Mouse (Mus musculus) megakaryocyte, adult 5-6 weeks (primary cell): ENCODE measurements at regions not wholly inside any gene's neighbourhood (a gene's known extent, or its start where the extent isn't known, plus 50 kb on each side); places are given as distances from the start of the nearest gene placed in this dataset.
A peak's percentile ranks its signal among the peaks of the same experiment; 100 is the strongest.

Source experiments
- ATAC-seq: 2 replicates; pipeline ENCODE4 v1.8.0; 2016; ENCODE audit warnings: mild to moderate bottlenecking, inconsistent platforms; ENCODE audit not compliant: poor library complexity, severe bottlenecking

- ATAC-seq: no peak
These were observed 64.0 kb downstream of the Rps24 start for GRCm38 (mm10) chr14:24550763-24551471.

- no peak for ATAC-seq
These were observed 64.5 kb downstream of the Rps24 start for GRCm38 (mm10) chr14:24551472-24551783.

- no peak for ATAC-seq
These were observed 78.1 kb downstream of the Rps24 start for GRCm38 (mm10) chr14:24564801-24565624.

GRCm38 (mm10) chr14:24565718-24566322 is 78.9 kb downstream of the Rps24 start:
- ATAC-seq: no peak

DNA sequence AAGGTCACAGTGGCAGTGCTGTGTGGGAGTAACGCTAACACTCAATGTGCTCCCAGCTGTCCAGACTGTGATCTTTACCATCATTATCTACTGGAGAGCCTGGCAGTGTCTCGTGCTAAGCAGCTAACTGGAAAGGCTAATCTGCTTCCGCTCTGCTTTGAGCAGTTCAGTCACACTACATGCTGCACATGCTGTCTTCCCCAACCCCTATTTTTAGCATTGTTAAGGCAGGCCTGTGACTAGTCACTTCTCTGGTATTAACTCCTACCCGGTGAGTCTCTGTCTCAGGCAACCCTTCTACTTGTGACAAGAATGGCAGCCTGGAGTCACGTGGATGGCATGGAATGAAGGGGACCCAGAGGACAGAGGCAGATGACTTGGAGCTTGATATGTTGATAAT is 88.2 kb downstream of the Rps24 start:
- ATAC-seq: no peak

DNA sequence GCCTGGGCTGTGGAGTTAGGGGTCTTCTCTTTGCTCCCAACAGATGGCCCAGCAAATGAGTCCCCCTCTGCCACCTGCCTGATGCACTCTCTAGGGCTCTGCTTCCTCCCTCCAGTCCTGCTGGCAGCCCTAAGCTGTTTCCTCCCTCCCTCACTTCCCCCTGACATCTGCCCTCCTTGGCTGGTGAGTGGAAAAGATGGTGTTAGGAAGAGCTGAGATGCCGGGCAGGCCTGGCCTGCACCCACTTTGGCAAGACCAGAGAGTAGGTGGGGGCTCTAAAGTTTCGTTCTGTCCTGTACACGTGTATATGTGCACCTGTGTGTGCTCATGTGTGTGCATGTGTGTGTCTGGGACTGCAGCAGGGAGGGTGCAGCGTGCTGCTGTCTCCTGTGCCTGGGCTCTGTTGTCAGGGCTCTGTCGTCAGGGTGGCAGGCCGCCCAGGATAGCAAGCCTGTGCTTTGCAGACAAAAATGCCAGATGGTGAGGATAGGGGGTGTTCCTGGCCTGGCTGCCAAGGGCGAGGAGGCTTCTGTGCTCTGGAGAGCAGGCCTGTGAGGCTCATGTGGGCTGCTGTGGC is 91.7 kb downstream of the Rps24 start:
- no peak for ATAC-seq

DNA sequence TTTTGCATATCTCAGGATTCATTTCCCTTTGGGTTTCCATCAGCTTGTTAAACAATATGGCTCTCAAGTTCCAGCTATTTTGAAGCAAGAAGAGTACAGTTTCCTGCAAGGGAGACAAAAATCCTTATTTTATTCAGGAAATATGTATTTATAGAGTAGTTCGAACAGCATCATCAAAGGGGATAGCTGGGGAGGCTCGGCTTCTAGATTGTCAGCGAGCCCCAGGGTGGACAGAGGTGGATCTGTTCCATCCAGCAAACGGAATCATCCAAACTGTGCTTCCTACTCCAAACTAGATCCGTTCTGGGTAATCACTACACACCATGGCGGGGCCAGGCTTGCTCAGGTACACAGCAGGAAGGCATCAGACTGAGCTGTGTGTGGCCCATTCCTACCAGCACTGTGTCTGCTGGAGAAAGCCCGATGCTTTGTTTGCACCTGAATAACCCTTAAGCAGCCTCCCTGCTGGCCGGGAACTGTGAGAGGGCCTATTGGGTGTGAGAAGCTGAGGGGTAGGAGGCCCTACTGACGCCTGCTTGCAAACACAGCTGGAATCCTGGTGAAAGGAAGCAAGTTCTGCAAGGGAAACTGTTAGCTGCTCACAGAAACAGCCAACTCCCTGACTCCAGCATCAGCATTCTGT is 92.3 kb downstream of the Rps24 start:
- no peak for ATAC-seq

DNA sequence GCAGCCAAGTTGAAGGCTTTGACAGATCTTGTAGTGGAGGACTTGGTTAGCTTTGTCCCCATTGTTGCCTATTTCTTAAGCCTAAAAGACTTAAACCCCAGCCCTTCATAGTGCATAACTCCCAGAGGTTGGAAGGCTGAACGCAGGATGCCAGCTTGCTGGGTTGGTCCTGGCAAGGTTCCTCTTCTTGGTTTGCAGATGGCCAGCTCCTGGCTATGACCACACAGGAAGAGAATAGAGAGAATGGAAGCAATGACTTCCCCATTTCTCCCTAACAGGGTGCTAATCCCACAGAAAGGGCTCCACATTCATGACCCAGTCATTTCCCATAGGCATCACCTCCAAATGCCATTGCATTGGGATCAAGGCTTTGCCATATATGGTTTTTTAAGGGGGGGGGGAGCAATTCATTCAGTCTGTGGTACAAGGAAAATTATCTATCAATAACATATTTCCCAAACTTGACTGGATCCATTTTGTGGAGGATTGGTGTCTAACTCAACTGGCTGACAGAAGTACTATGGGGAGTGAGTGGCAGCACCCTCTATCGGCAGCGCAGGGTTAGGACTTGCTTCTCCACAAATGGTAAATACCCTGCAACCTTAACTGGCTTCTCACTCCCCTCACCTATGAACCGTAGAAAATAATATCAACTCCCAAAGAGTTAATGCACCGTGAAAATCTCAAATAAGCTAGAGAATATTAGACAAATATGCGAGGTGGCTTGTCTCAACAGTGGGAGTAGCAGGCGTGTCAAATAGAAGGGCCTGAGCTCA is 99.4 kb downstream of the Rps24 start:
- no peak for ATAC-seq

- ATAC-seq: no peak
These were observed 100.2 kb downstream of the Rps24 start for GRCm38 (mm10) chr14:24586982-24587672.

DNA sequence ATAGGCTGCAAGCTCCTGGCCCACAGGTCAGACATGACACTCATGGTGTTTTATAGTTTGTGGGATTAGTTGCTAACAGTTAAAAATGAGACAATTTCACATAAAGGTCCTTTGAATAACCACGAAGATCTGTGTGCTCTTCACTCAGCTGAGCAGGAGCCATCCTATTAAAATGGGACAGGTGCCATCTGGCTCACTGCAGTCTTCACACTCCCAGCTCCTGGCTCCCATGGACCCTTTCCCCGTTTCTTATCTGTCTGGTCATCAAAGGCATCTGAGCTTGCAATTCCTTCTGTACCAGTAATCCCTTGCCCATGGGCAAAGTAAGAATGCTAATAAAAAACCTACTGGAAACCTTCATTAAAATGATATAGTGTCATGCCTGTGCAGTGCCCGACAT is 101.1 kb downstream of the Rps24 start:
- ATAC-seq: no peak

GRCm38 (mm10) chr14:24606444-24607173 is 119.7 kb downstream of the Rps24 start:
- no peak for ATAC-seq

DNA sequence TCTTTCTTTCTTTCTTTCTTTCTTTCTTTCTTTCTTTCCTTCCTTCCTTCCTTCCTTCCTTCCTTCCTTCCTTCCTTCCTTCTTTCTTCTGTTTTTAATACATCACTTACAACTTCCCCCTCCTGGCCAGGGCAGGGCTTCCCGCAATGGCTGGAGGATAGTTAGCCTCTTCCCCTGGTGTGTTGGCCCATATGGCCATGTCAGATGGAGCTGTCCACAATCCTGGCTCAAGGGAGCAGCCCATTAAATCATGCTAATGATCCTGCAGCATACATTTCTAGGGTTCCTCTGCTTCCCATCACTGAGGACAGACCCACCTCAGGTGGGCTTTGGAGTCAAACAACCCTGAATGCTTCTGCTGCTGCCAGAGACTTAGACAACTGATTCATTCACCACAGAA is 121.4 kb downstream of the Rps24 start:
- no peak for ATAC-seq

DNA sequence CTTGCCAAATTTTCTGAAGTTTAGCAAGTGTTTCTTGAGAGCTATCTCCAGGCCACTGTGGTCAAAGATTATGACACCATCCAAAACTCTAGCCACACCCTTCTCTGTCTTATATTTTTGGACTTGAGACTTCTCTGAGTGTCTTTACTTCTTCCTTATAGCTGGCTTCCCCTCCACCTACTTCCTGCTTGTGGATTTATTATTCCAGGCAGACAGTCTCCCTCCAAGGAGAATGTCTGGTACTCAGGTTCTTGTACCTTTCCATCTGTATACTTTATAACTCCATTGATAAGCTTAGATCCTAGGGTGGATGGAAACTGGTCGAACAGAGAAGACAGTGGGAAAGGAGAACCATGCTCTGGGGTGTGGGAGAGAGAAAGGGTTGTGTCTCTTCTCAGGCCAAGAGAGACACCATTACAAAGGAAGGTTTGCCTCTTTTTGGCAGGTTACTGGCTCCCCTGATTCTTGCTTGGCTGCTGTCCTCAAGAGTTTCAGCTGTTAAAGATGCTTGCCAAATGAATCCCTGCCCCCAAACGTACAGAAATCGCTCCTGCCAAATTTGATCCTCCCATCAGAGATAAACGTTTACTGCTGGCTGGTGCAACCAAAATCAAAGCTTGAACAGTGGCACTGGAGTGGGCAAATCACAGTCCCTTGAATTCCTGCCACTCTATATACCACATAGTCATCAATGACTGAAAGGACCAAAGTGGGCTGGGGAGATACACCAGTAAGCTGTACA is 125.5 kb downstream of the Rps24 start:
- peak; percentile 51 for ATAC-seq

DNA sequence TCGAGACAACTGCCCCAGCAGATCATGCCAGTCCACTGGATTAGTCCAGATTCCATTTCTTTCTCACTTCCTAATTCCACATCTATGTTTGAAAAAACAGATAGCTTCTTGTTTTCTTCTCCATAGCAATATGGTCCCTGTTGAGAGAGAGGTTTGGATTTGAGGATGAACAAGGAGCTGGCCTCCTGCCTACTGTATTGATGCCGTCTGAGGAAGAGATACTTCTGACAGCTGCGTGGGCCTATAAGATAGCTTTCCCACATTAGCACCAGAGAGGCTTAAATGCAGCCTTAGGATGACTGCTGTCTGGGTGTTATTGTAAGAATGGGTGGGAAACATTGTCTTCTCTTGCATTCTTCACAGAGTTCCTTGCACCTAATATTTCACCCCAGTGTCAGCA is 128.9 kb downstream of the Rps24 start:
- no peak for ATAC-seq

DNA sequence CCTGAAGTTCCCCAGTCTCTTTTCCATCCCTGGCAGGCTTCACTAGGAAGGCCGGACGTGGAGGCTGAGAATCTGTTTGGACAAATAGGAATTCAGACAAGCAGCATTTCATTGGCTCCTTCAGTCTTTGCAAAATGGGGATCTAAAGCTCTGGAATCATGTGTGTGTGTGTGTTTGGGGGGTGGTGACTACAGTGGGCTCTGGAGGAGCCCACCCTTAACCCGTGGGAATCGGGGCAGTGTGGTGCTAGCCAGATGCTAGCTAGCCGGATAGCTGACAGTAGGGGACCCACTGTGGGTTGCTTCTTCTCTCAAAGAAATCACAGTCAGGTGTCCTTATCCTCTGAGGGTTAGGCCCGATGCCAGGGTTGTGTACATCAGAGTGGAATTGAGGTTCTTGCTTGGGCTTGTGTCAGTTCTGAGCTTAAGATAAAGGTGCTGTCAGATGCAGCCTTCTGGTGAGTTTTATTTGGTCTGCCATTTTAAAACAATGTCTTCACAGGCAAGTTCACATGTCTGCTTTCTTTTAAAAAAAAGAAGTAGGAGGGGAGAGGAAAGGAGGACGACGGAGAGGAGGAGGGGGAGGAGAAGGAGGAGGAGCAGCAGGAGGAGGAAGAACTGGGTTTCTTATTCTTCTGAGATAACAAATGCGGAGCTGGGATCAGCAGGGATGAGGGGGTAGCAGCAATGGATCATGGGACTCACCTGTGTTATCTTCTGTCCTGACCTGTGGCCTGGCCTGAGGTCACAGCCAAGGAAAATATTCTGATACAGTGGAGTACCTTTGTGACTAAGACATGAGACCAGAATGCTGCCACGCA is 129.6 kb downstream of the Rps24 start:
- ATAC-seq: no peak

DNA sequence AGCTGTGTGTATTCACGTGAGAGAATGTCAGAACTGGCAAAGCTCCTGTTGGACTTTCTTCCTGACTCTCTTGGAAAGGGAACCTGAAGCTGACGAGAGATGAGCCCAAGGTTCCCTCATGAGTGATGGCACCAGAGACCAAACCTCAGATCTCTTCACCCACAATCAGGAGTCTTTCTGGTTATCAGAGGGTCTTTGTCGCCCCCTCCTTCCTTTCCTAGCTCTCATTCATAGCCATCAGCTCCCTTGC is 130.1 kb downstream of the Rps24 start:
- no peak for ATAC-seq

GRCm38 (mm10) chr14:24617393-24617861 is 130.5 kb downstream of the Rps24 start:
- ATAC-seq: no peak
